Mouse (Mus musculus) layer of hippocampus, adult 9-10 months (tissue): ENCODE results near the gene Strip1.

ENCODE experiments used
- DNase-seq: peaks from one replicate; pipeline ENCODE4 v3.0.0; 2022; ENCODE audit warnings: low spot score

Strip1 gene

DNA sequence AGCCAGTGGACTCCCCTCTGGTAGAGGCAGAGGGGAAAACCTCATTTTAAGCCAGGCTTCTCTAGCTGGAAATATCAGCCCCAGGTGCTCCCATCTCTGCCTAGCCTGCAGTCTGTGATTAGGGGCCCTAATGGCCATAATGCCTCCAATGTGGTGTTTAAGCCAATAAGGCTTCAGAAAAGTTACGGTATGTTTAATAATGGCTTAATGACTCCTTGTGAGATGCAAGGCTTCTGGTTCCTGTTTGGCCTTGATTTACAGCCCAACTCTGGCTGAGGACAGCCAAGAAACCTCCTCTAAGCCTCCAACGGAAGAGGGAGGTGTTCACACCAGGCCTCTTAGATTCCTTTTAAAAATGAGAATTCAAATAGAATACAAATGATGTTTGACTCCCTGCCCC is 37.9 kb downstream of the Strip1 start:
- DNase-seq = no peak

DNA sequence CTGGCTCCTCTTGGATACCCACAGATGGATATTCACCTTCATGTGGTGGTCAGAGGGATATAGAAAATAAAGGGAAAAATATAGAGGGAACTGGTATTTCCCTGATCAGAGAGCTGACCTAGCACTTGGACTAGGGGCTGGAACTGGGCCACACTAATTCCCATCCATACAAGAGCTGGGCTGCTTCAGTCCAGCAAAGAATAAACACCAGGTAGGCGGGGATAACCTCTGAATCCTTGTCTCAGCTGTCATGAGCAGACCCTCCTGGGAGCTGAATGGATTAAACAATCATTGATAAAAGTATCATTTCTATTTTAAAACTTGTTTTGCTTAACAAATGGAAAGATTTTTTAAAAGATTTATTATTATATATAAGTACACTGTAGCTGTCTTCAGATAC is 39.9 kb downstream of the Strip1 start:
- no peak for DNase-seq

DNA sequence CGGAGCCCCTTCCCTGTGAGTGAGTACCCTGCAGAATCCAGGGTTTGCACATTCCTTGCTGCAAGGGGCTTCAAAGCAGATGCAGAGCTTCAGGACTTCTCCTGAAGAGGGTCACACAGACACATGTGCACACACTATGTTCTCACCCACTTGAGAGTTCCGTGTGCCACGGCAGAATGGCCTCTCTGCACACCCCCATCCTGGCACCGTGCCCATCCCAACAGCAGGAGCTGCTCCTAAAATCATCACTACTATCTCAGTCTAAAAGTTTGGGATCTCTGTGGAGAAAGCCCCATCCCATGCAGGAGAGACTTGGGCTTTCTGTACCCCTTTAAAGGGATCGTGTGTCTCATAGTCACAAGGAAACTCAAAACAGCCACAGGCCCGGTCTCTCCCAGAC is 45.0 kb downstream of the Strip1 start:
- DNase-seq = no peak

DNA sequence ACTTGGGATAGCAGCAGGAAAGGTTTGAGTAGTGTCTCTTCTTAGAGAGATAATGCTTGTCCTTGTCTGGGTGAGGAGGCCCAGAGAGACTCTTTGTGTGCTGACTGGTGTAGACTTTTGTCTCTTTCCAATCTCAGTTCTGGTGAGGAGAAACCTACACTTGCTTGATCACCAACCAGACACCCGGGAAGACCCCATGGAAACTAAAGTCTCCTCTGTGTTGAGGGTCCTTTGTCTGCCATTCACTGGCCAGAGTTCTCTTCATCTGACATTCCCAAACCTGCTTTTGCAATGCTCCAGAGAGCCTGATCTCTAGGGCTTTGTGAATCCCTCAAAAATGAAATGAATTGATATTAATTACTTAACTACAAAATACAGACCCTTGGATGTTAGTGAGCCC is 47.6 kb downstream of the Strip1 start:
- no peak for DNase-seq

DNA sequence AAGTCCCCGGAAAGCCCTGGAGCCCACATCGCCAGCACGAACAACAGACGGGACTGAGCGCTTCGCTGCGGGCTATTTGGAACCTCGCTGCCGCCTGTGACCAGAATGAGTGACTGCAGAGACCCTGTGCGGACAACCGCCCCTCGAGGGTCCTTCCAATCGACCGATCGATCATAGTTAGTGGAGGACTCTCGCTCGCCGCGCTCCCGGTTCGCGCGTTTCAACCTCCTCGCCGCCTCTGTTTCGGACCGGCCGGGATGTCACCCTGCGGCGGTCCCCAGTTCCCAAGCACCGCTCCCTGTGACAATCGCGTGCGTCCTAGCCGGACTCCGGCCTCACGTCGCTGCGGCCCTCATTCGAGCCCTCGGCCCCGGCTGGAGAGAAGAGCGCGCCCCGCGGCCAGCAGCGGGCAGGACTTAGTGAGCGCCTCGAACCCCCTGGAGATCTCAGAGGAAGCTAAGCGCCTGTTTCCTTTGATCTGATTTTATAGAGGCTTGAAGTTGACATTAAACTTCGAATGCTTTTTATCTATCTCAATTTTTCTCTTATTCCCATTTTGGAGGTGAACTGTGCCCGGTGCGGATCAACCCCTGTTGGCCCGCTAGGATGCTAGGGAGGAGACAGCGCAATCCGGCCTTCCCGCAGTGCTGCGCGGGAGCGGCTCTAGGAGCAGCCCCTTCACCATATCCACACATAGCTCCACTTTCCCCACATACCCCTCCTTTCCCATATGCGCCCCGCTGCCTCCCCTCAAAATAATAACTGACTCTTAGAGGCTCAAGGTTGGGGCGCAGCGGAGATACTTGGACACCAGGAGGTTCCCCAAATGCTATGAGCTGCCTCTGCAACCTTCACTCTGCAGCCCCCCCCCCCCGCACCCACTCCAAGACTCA is 48.4 kb downstream of the Strip1 start:
- no peak for DNase-seq

DNA sequence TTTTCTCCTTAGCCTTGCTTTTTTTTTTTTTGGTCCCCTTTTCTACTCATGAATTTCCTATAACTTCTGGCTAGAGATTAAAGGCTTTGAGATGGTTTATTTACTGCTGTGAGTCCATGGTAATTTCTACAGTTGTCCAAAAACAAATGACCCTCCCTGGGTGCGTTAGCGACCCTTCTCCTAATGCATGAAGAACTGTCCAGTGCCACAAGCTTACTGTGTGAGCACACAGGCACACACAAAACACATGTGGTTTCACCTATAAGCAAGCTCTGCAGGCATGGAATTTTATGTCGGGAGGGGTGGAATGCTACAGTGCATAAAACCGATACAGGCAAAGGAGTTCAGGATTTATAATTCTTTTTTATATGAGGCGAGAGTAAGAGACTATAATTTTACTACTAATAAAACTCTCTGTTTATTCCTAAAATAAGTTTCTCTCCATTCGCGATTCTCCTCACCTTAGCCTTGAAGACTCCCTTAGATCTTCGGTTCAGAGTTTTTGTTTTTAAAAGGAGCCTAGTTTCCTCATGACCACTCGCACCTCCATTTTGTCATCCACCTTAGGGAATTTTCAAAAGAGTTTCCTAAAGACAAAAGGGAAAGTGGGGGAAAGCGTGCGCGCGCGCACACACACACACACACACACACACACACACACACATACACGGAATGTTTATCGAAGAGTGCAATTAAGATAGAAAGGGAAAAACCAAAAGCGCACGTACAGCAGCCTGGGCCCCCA is 49.2 kb downstream of the Strip1 start:
- DNase-seq = no peak

DNA sequence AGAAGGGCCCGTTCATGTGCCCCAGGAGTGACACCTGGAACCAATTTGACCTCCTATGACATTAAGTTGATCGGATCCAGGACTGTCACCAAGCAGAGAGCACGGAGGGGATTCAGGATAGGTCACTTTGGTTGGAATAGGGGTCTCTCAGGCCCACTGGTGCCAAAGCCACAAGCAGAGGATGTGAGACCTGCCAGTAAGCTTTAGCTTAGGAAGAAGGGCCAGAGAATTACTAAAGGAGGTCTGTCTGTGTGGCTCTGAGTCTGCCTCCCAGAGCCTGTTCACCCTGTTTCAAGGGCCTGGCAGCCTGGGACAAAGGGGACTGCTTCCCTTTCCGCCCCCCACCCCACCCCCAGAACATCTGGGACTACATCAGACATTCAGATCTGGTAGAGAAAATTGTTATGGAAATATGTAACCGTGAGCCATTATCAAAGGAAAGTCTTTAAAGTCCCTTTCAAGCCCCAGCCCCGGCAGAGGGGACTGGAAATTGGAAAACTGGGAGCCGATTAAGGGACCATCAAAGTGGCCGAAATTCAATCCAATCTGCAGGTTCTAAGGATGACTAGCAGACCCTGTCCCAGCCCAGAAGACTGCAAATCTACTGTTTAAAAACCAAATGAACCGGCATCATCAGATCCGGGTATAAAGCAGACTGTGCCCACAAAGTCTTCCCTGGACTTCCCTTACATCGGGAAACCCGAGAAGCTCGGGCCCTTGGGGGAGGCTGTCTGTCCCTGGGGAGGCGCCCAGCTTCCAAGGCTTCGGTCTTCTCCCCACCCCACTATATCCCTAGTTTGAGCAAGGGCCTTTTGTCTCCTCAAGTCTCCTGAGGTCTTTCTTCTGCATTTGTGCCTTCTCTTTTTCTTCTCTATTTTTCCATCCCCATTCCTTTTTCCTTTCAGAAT is 50.1 kb downstream of the Strip1 start:
- no peak for DNase-seq

DNA sequence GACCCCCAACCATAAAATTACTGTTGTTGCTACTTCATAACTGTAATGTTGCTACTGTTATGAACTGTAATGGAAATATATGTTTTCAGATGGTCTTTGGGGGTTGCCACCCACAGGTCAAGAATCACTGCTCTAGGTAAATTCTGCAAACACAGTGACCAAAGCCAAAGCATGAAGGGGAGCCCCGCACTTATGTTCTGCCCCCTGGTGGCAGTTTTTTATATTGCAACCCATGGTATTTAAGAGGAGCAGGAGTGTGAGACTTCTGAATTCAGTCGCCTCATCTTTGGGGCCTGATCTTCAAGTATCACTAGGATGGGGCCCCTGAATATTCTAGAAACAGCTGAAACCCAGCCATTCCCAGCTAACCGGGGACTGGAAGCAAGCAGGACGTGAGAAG is 52.0 kb downstream of the Strip1 start:
- peak; percentile 72 for DNase-seq

DNA sequence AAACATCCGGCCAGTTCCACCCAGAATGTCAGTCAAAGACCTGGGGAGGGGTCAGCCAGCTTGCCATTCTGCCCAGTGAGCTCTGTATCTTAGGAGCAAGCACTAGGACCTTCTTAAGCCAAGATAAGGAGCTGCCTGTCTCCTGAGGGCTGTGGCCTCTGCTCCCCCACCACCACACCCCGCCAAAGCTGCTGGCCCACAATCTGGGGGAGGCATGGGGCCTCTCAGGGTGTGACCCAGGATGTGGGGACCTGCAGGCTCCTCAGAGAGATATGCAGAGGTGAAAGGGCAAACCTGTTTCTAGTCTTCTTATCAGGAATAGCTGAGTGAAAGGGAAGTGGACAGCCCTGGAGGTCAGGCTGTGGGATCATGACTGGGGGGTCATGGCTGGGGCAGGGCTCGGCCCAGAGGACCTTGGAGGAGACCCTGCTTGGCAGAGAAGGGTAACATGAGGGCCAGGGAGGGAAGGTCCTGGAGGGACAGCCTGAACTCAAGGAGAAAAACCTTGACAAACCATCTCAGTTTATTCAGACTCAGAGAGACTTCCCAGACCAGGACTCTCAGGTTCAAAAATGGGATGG is 53.6 kb downstream of the Strip1 start:
- DNase-seq = no peak

DNA sequence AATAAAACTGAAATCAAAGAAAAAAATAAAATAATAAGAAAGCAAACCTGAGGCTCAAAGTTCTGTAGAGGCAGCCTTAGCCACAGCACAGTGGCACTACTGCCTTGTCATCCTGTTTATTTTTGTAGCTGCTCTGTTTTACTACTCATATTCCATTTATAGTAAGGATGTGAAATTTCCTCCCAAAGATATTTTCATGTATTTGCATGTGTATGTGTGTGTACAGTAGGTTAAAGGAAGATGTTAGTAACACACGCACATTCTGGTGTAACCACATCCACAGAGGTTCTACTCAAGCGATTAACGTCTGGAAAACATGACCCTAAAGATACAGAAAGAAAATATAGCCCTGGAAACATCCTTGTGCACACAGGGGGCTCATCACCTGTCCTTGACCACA is 54.7 kb downstream of the Strip1 start:
- no peak for DNase-seq

DNA sequence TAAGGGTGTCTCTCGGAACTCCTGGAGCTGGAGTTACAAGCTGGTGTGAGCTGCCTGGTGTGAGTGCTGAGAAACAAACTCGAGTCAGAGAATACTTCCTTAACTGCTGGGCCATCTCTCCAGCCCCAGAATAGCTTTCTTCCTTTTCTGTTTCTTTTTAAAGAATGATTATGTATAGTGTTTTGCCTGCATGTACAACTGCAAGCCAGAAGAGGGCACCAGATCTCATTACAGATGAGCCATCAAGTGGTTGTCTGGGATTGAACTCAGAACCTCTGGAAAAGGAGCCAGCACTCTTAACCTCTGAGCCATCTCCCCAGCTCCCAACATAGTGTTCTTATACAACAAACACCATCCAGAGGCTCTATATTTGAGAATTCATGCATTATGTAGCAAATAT is 60.3 kb downstream of the Strip1 start:
- DNase-seq = no peak

DNA sequence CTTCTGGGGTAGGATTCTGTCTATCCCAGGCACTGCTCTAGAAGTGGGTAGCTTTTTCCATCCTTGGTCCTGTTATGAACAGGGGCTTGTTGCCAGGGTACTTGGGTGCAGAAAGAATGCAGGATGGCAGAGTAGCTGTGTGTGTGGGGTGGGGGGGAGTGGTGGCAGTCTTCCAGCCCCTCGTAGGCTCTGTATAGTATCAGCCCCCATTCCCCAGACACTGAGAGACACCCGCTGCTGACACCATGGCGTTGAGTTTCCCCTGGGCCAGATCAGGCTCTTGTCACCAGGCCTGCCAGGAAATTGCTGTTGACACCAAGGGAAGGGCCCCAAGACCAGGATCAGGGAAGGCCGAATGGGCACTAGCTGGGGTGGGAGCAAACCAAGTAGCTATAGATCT is 62.8 kb downstream of the Strip1 start:
- no peak for DNase-seq

DNA sequence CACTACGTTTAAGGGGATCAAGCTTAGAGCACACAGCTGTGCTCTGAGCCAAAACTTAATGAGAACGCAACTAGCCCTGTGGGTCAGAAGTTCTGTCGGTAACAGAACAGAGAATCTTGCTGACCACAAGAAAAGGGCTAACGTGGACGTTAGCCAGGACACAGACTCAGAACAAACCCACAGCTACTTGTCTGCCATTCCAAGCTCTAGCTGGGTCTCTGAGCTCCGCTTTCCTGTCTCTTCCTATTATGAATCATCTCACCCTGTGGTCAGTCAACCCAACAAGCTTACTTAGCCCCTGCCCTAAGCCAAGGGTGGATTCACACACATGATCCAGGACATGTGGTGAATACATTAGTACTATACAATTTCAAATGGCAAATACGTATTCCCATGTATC is 63.7 kb downstream of the Strip1 start:
- DNase-seq = no peak

DNA sequence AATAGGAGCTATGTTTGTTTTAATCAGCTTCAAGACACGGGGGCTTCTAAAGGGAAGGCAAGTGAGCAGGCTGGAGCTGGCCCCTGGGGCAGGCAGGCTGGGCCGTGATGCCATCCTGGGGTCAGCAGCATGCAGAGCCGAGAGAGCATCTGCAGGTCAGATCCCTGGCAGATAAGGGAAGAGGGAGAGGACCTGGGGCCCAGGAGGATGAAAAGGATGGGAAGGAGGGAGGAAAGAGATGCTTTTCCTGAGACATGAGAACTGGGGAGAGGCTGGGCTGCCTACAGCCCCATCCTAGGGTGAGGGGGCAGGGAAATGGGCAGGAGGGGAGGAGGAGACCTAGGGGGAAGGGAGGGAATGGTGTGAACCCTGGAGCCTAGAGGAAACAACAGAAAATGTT is 66.2 kb downstream of the Strip1 start:
- no peak for DNase-seq

DNA sequence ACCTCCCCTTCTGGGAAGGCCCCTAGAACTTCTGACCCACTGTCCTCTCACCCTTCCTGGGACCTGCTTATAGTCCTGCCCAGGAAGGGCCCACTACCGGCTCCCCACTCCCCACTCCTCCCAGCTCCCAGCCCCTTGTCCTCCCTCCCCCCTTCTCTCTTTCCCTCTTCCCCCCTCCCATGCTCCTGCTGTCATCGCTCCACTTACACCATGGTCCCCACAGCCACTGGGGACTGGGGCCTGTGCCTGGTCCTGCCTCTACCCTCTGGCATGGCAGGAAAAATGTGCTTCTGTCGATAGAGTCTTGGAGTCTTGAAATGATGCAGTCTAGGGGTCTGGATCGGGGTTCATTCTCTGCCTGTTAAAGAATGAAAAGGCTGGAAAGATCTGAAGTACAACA is 67.6 kb downstream of the Strip1 start:
- no peak for DNase-seq

DNA sequence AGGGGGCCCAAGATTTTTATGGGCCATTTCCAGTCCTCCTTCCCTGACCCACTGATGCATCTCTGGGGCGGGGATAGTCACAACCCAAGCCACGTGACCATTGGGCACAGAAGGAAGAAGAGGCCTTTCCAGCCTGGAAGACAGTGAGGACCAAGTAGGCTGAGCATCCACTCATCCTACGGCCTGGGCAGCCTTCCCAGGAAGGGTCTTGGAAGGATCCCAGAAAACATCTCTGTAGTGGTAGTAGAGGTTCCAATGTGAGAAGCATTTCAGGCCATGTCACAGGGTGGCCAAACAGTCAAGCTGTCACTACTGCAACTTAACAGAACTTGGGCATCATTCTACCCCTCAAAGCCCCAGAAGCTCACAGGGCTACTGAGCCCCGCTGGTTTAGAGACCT is 68.9 kb downstream of the Strip1 start:
- DNase-seq = no peak
